Mouse (Mus musculus): Measurements from ENCODE around the gene G6pdx. TPM values are rescaled to one million over a fixed set of nuclear protein-coding genes. Genes with fewer than 3 reads are reported as not detected.

The G6pdx gene
- polyA plus RNA-seq (2012; rRNA removed), result 190 and 227 TPM in 2 replicates

- DNase-seq (ENCODE audit: low read depth), result no peak
Observed at GRCm38 (mm10) chrX:74428826-74429276, at the start of gene G6pdx. TSS of gene G6pdx (minus strand) at chrX:74429194.

GRCm38 (mm10) chrX:74452773-74453172 lies 23.8 kb upstream of the G6pdx start:
- no peak for DNase-seq (ENCODE audit: low read depth)

GRCm38 (mm10) chrX:74451157-74451912 lies 22.3 kb upstream of the G6pdx start:
- DNase-seq (ENCODE audit: low read depth), result no peak

- DNase-seq (ENCODE audit: low read depth), result no peak
Observed at GRCm38 (mm10) chrX:74429290-74429821, 362 bp upstream of the G6pdx start.

- no peak for DNase-seq (ENCODE audit: low read depth)
Observed at GRCm38 (mm10) chrX:74428146-74428825, 708 bp downstream of the G6pdx start.

- no peak for DNase-seq (ENCODE audit: low read depth)
Observed at GRCm38 (mm10) chrX:74427116-74427515, 1.9 kb downstream of the G6pdx start.

GRCm38 (mm10) chrX:74426256-74426655 lies 2.7 kb downstream of the G6pdx start:
- DNase-seq (ENCODE audit: low read depth), result no peak

- no peak for DNase-seq (ENCODE audit: low read depth)
Observed at GRCm38 (mm10) chrX:74425195-74425594, 3.8 kb downstream of the G6pdx start.

- no peak for DNase-seq (ENCODE audit: low read depth)
Observed at GRCm38 (mm10) chrX:74424443-74424842, 4.6 kb downstream of the G6pdx start.

GRCm38 (mm10) chrX:74413377-74413776 lies 15.6 kb downstream of the G6pdx start:
- no peak for DNase-seq (ENCODE audit: low read depth)

- DNase-seq (ENCODE audit: low read depth), result no peak
Observed at GRCm38 (mm10) chrX:74408340-74408739, 20.7 kb downstream of the G6pdx start.

- no peak for DNase-seq (ENCODE audit: low read depth)
Observed at GRCm38 (mm10) chrX:74400136-74400535, 28.9 kb downstream of the G6pdx start.

GRCm38 (mm10) chrX:74392535-74393443 lies 36.2 kb downstream of the G6pdx start, which contains the start of the genes Fam3a and Ikbkg:
TSS of gene Fam3a (minus strand) at chrX:74393272.
TSS of gene Ikbkg (plus strand) at chrX:74393290.
- DNase-seq (ENCODE audit: low read depth), result no peak

- DNase-seq (ENCODE audit: low read depth), result no peak
Observed at GRCm38 (mm10) chrX:74388153-74388552, 40.8 kb downstream of the G6pdx start.

- no peak for DNase-seq (ENCODE audit: low read depth)
Observed at GRCm38 (mm10) chrX:74384451-74384850, 44.5 kb downstream of the G6pdx start.

- no peak for DNase-seq (ENCODE audit: low read depth)
Observed at GRCm38 (mm10) chrX:74372888-74373549, 56.0 kb downstream of the G6pdx start, which contains the start of the genes Ubl4a and Slc10a3. TSS of gene Ubl4a (minus strand) at chrX:74373218. TSS of gene Slc10a3 (minus strand) at chrX:74373349.

- no peak for DNase-seq (ENCODE audit: low read depth)
Observed at GRCm38 (mm10) chrX:74368209-74368909, 60.6 kb downstream of the G6pdx start.

- DNase-seq (ENCODE audit: low read depth), result no peak
Observed at GRCm38 (mm10) chrX:74367512-74367911, 61.5 kb downstream of the G6pdx start.
